Mouse (Mus musculus) cortical plate, adult 2 months (tissue): Measurements from ENCODE around the gene Unc45a.
A peak's percentile ranks its signal among the peaks of the same experiment; 100 is the strongest.

Experiments
- CTCF ChIP-seq: fragments of 200-500 bp; IDR thresholded peaks from 2 replicates; pipeline ENCODE4 v1.5.1; 2011; ENCODE audit warnings: mild to moderate bottlenecking, control low read depth, low read length; ENCODE audit not compliant: insufficient read depth; ENCODE audit errors: extremely low read depth
- POLR2A ChIP-seq: fragments of 200-500 bp; IDR thresholded peaks from 2 replicates; pipeline ENCODE4 v1.6.1; 2011; ENCODE audit warnings: mild to moderate bottlenecking, low read length, control low read depth; ENCODE audit not compliant: insufficient read depth; ENCODE audit errors: extremely low read depth

- TF ChIP-seq POLR2A (no peak), CTCF (peak; percentile 61)
Measured at GRCm38 (mm10) chr7:80340793-80341192, at the start of gene Unc45a.
